Mouse (Mus musculus): ENCODE data around the gene Gm10840. TPM values are rescaled to one million over a fixed set of nuclear protein-coding genes. Genes with fewer than 3 reads are reported as not detected.
"Not testable (repeated sequence)": the region's sequence is repeated elsewhere in the genome, so short reads cannot be mapped to it uniquely, and the experiment has no call there.

Gm10840 gene
- 0.82 TPM in 1 of 2 replicates, not detected in the other for polyA plus RNA-seq (2016; fragmentation: Nextera tagmentation; extraction: Ambion mirVana)

- 33% methylated on average over 22 of the region's 22 CpGs for WGBS
- peak; percentile 32 for DNase-seq (ENCODE audit: extremely low spot score, low spot score)
- no peaks in the 10 kb centered on the region for H3K27me3 ChIP-seq (ENCODE audit: poor library complexity, severe bottlenecking)
- peaks cover 48% of the 10 kb centered on the region for H3K4me1 ChIP-seq
- H3K4me3 ChIP-seq = peak within 1 kb of the TSS; percentile 88
- peaks cover 71% of the 10 kb centered on the region for H3K36me3 ChIP-seq (replicated peaks)
- H3K9me3 ChIP-seq = no peaks in the 10 kb centered on the region
- peak within 1 kb of the TSS; percentile 99 for H3K27ac ChIP-seq
Measured at GRCm38 (mm10) chr11:106160841-106161721, at the start of gene Gm10840, which contains the start of gene Limd2. Gene Gm10840, plus strand, starts transcription at chr11:106160850. Gene Limd2, minus strand, starts transcription at chr11:106160860.

GRCm38 (mm10) chr11:106111688-106112087 is 49.0 kb upstream of the Gm10840 start:
- Histone ChIP-seq H3K4me1 (peaks cover 6% of the 10 kb centered on the region), H3K27ac (no peak overlapping the region), H3K9me3 (no peaks in the 10 kb centered on the region), H3K36me3 (replicated peaks) (peaks cover 53% of the 10 kb centered on the region), H3K4me3 (no peak overlapping the region), H3K27me3 (ENCODE audit: poor library complexity, severe bottlenecking) (no peaks in the 10 kb centered on the region)
- no peak for DNase-seq (ENCODE audit: extremely low spot score, low spot score)

DNA sequence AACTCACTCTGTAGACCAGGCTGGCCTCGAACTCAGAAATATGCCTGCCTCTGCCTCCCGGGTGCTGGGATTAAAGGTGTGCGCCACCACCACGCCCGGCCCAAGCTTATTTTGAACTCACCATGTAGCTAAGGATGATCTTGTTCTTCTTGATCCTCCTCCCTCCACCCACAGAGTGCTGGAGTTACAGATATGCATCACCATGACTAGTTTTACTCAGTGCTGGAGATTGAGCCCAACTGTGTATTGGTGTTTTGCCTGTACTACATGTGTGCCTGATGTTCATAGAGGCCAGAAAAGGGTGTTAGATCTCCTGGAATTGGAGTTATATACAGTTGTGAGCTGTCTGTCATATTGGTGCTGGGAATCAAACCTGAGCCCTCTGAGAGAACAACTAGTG is 38.4 kb upstream of the Gm10840 start:
- Histone ChIP-seq H3K4me3 (no peak overlapping the region), H3K9me3 (no peaks in the 10 kb centered on the region), H3K36me3 (replicated peaks) (peaks cover 91% of the 10 kb centered on the region), H3K27ac (no peak overlapping the region), H3K27me3 (ENCODE audit: poor library complexity, severe bottlenecking) (no peaks in the 10 kb centered on the region), H3K4me1 (no peaks in the 10 kb centered on the region)
- 97% methylated on average over 5 of the region's 5 CpGs for WGBS
- no peak for DNase-seq (ENCODE audit: extremely low spot score, low spot score)

GRCm38 (mm10) chr11:106122736-106123135 is 37.9 kb upstream of the Gm10840 start:
- Histone ChIP-seq H3K27me3 (ENCODE audit: poor library complexity, severe bottlenecking) (no peaks in the 10 kb centered on the region), H3K9me3 (no peaks in the 10 kb centered on the region), H3K4me3 (no peak overlapping the region), H3K4me1 (no peaks in the 10 kb centered on the region), H3K36me3 (replicated peaks) (peaks cover 89% of the 10 kb centered on the region), H3K27ac (no peak overlapping the region)
- DNase-seq (ENCODE audit: extremely low spot score, low spot score) = no peak
- 88% methylated on average over 3 of the region's 3 CpGs for WGBS

DNA sequence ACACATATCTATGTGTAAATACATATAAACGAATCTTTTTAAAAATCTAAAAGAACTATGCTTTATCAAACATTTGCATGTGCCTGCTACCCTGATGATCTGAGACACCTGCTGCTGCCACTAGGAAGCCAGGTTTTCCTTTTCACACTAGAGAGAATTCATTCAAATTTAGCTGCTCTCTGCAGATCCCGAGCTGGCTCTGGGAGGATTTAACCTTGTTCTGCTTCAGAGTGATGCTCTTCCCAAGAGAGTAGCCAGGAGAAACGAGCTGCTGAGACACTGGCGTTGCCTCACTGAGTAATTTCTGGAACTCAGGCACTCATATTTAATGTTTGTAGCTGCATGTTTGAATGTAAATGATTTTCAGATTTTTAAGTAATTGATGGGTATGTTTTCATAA is 35.9 kb upstream of the Gm10840 start:
- H3K27ac ChIP-seq = no peak overlapping the region
- H3K36me3 ChIP-seq (replicated peaks) = peaks cover 88% of the 10 kb centered on the region
- no peaks in the 10 kb centered on the region for H3K27me3 ChIP-seq (ENCODE audit: poor library complexity, severe bottlenecking)
- H3K9me3 ChIP-seq = no peaks in the 10 kb centered on the region
- WGBS = 88% methylated on average over 4 of the region's 4 CpGs
- no peak for DNase-seq (ENCODE audit: extremely low spot score, low spot score)
- H3K4me1 ChIP-seq = no peaks in the 10 kb centered on the region
- H3K4me3 ChIP-seq = no peak overlapping the region

- H3K4me1 ChIP-seq = no peaks in the 10 kb centered on the region
- H3K36me3 ChIP-seq (replicated peaks) = peaks cover 89% of the 10 kb centered on the region
- 78% methylated on average over 1 of the region's 1 CpGs for WGBS
Measured at GRCm38 (mm10) chr11:106125827-106126226, 34.8 kb upstream of the Gm10840 start.

DNA sequence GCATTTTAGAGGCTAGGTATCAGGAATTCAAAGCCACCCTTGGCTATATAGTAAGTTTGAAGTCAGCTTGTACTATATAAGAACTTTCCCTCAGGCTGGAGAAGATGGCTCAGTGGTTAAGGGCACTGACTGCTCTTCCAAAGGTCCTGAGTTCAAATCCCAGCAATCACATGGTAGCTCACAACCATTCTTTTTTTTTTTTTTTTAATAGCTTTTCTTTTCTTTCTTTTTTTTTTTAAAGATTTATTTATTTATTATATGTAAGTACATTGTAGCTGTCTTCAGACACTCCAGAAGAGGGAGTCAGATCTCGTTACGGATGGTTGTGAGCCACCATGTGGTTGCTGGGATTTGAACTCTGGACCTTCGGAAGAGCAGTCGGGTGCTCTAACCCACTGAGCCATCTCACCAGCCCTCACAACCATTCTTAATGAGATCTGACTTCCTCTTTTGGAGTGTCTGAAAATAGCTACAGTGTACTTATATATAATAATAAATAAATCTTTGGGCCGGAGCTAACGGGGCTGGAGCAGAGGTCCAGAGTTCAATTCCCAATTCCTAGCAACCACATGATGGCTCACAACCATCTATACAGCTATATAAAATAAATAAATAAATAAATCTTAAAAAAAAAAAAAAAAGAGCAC is 33.8 kb upstream of the Gm10840 start:
- H3K4me3 ChIP-seq; H3K27ac ChIP-seq; DNase-seq (ENCODE audit: extremely low spot score, low spot score); H3K27me3 ChIP-seq (ENCODE audit: poor library complexity, severe bottlenecking); H3K9me3 ChIP-seq; H3K4me1 ChIP-seq: not testable (repeated sequence)
- H3K36me3 ChIP-seq (replicated peaks) = peaks cover 80% of the 10 kb centered on the region
- 85% methylated on average over 6 of the region's 6 CpGs for WGBS

More at GRCm38 (mm10) chr11:106125827-106126226, 34.8 kb upstream of the Gm10840 start:
- Histone ChIP-seq H3K27me3 (ENCODE audit: poor library complexity, severe bottlenecking) (no peaks in the 10 kb centered on the region), H3K4me3 (no peak overlapping the region), H3K9me3 (no peaks in the 10 kb centered on the region), H3K27ac (no peak overlapping the region)
- DNase-seq (ENCODE audit: extremely low spot score, low spot score) = no peak

GRCm38 (mm10) chr11:106129477-106129876 is 31.2 kb upstream of the Gm10840 start:
- Histone ChIP-seq H3K27me3 (ENCODE audit: poor library complexity, severe bottlenecking) (no peaks in the 10 kb centered on the region), H3K36me3 (replicated peaks) (peaks cover 59% of the 10 kb centered on the region), H3K9me3 (no peaks in the 10 kb centered on the region), H3K4me1 (peaks cover 4% of the 10 kb centered on the region), H3K4me3 (no peak overlapping the region), H3K27ac (no peak overlapping the region)
- DNase-seq (ENCODE audit: extremely low spot score, low spot score) = no peak
- WGBS = 94% methylated on average over 1 of the region's 1 CpGs

GRCm38 (mm10) chr11:106132516-106132915 is 28.1 kb upstream of the Gm10840 start:
- H3K4me1 ChIP-seq = peaks cover 13% of the 10 kb centered on the region
- H3K27me3 ChIP-seq (ENCODE audit: poor library complexity, severe bottlenecking) = no peaks in the 10 kb centered on the region
- 94% methylated on average over 5 of the region's 5 CpGs for WGBS
- peaks cover 61% of the 10 kb centered on the region for H3K36me3 ChIP-seq (replicated peaks)
- H3K9me3 ChIP-seq = no peaks in the 10 kb centered on the region
- H3K27ac ChIP-seq = no peak overlapping the region
- DNase-seq (ENCODE audit: extremely low spot score, low spot score) = no peak
- no peak overlapping the region for H3K4me3 ChIP-seq

DNA sequence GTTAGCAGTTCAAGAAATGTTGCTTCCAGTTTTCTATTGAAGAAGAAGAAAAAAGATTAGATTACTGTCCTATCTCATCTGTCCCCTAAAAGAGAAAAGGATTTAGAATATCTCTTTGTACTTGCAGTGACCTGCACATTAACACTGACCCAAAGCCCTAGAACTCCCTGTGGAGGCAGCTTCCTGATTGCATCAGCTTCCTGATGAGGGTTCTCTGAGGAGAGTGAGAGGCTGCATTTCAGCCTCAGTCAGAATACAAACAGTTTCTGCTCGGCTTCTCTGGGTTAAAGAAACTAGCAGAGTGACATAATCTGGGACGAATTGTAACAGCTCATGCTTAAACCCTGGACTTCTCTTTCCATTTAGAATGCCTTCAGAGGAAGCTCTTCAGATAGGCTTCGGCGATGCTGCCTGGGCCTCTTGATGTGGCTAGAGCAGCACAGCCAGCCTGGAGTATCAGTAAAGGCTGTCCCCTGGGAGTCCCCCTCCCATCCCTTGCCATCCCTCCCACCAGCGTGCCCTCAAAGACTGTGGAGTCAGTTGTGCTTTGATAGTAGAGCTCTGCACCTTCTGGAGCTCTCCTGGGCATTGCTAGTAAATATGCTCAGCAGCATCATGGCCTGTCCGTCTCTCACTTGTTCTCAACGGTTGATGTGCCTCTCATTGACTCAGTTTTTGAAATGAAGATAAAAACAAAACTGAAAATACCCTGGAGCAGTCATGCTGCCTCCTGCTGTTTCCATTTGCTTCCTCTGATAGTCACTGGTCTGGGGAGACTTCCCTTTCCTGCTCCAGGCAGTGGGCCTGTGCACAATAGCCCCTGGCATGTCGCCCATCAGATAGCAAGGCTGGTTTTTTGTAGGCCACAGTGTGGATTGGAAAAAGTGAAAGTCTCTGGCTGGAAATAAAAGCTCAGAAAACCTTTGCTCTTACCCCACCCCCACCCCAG is 25.8 kb upstream of the Gm10840 start:
- H3K27ac ChIP-seq = peak overlapping the region; percentile 76
- H3K4me3 ChIP-seq = no peak overlapping the region
- no peaks in the 10 kb centered on the region for H3K9me3 ChIP-seq
- no peak for DNase-seq (ENCODE audit: extremely low spot score, low spot score)
- WGBS = 50% methylated on average over 8 of the region's 8 CpGs
- H3K27me3 ChIP-seq (ENCODE audit: poor library complexity, severe bottlenecking) = no peaks in the 10 kb centered on the region
- H3K36me3 ChIP-seq (replicated peaks) = peaks cover 53% of the 10 kb centered on the region
- H3K4me1 ChIP-seq = peaks cover 13% of the 10 kb centered on the region

GRCm38 (mm10) chr11:106151219-106151618 is 9.4 kb upstream of the Gm10840 start:
- 90% methylated on average over 3 of the region's 3 CpGs for WGBS
- Histone ChIP-seq H3K4me3 (no peak overlapping the region), H3K27ac (no peak overlapping the region), H3K4me1 (0 out of 2 replicates have a peak, but pooled peaks cover 2% of the 10 kb centered on the region), H3K36me3 (replicated peaks) (peaks cover 98% of the 10 kb centered on the region), H3K9me3 (no peaks in the 10 kb centered on the region), H3K27me3 (ENCODE audit: poor library complexity, severe bottlenecking) (no peaks in the 10 kb centered on the region)
- DNase-seq (ENCODE audit: extremely low spot score, low spot score) = no peak

- no peaks in the 10 kb centered on the region for H3K9me3 ChIP-seq
- no peak overlapping the region for H3K4me3 ChIP-seq
- peaks cover 11% of the 10 kb centered on the region; the same call in 1 of the 2 replicates for H3K4me1 ChIP-seq
- no peak for DNase-seq (ENCODE audit: extremely low spot score, low spot score)
- 84% methylated on average over 8 of the region's 8 CpGs for WGBS
- H3K36me3 ChIP-seq (replicated peaks) = peaks cover 100% of the 10 kb centered on the region
- H3K27me3 ChIP-seq (ENCODE audit: poor library complexity, severe bottlenecking) = no peaks in the 10 kb centered on the region
- no peak overlapping the region for H3K27ac ChIP-seq
Measured at GRCm38 (mm10) chr11:106152132-106152531, 8.5 kb upstream of the Gm10840 start.

Measured in forebrain, embryonic 10.5 days (tissue).